Mouse (Mus musculus) stomach, postnatal 0 days (tissue): ENCODE results near the gene Vcl.

Experiments
- CTCF ChIP-seq: IDR thresholded peaks from 2 replicates; pipeline ENCODE4 v1.5.1; 2016; ENCODE audit warnings: antibody characterized with exemption, low read depth, mild to moderate bottlenecking, moderate library complexity
- EP300 ChIP-seq: optimal IDR thresholded peaks from 2 replicates; pipeline ENCODE3; 2016; ENCODE audit warnings: antibody characterized with exemption

- no peak for TF ChIP-seq CTCF
- no peak for TF ChIP-seq EP300
Observed at GRCm38 (mm10) chr14:20994475-20994874, 65.3 kb downstream of the Vcl start.
